Mouse (Mus musculus) liver, embryonic 14.5 days (tissue): ENCODE results near the gene P2ry1.

Source experiments
- CTCF ChIP-seq: IDR thresholded peaks from 2 replicates; pipeline ENCODE4 v1.5.1; 2016; ENCODE audit warnings: antibody characterized with exemption, low read depth, control low read depth
- EP300 ChIP-seq: IDR thresholded peaks from 2 replicates; pipeline ENCODE4 v1.6.1; 2016; ENCODE audit warnings: antibody characterized with exemption, low read depth

DNA sequence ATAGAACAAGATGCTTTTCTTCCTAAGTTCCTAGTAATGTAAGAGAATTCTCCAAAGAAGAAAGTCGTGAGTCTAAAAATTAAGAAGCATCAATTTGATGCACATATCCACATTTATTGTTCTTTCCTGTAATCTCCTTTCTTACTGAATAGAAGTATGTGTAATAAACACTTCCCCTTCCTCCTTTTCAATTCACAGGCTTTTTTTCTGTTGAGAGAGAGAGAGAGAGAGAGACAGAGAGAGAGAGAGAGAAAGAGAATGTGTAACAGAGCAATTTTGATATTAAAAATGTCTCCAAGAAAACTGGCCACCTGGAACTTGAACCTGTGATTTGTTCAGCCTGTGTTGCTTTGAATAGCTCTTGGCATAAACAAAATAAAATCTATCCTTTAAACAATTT lies 2.0 kb downstream of the P2ry1 start:
- TF ChIP-seq CTCF (no peak), EP300 (no peak)
